Mouse (Mus musculus): ENCODE measurements around the gene Tshz3. TPM values are rescaled to one million over a fixed set of nuclear protein-coding genes. Genes with fewer than 3 reads are reported as not detected.

Tshz3 gene
- 1.0 and 2.8 TPM in 2 replicates for polyA plus RNA-seq (2012; rRNA removed)

DNA sequence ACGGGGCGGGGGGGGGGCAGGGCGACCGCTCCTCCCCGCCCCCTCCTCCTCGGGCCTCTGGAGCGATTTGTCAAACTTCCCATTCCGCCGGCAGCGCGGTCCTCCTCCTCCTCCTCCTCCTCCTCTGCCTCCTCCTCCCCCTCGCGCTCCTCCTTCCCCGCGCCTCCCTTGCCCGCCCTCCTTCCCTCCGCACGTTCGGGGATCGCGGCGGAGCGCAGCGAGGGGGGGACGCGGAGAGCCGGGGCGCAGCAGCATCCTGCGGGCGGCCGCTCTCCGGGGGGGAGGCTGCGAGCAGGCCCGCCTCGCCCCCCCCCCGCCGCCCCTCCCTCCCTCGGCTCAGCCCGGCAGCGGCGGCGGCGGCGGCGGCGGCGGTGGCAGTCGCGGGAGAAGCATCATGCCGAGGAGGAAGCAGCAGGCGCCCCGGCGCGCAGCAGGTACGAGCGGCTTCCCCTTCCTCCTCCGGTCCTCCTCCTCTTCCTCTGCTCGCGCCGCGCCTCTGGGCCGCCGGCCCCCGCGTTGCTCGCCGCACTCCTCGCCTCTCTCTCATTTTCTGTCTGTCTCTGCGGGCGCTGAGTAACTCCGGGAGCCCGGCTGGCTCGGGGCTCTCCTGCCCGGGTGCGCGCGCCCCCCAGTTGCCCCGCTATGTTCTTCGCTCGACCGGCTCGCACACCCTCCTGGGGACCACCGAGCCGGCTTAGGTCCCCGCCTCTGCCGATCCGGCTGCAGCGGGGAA is at the start of gene Tshz3:
TSS of gene Tshz3 (plus strand) at position 263 of the 733 bp plus-strand sequence.
- DNase-seq (ENCODE audit: low read depth, low spot score), result no peak
- 2% methylated on average over 69 of the region's 88 CpGs for WGBS

DNA sequence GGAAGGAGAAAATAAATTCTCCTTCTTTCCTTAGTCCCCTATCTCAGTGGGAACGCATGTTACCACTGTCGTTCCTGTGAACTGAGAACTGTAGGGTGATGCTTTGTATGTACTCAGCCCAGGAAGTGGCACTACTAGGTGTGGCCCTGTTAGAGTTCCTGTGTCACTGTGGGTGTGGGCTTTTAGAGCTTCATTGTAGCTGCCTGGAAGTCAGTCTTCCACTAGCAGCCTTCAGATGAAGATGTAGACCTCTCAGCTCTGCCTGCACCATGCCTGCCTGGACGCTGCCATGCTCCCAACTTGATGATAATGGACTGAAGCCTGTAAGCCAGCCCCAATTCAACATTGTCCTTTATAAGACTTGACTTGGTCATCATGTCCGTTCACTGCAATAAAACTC is 42.0 kb upstream of the Tshz3 start:
- no peak for DNase-seq (ENCODE audit: low read depth, low spot score)
- 78% methylated on average over 4 of the region's 4 CpGs for whole genome bisulfite sequencing

DNA sequence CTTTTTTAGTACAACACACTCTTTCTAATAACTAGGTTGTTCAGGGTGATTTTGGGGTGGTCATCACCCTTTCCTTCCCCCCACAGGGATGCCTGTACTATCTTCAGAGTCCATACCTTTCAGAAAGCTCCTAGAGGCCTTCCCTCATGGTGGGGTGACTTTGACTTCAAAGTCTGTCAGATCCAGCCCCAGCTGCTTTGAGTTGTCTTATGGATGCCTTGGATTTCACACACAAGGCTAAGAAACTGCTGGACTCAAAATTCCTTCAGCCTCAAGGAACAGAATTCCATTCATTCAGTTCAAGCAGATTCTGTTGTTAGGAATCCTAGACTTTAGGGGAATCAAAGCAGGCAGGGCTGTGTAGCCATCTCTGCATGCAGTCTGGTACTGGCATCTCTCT is 41.5 kb upstream of the Tshz3 start:
- no peak for DNase-seq (ENCODE audit: low read depth, low spot score)

DNA sequence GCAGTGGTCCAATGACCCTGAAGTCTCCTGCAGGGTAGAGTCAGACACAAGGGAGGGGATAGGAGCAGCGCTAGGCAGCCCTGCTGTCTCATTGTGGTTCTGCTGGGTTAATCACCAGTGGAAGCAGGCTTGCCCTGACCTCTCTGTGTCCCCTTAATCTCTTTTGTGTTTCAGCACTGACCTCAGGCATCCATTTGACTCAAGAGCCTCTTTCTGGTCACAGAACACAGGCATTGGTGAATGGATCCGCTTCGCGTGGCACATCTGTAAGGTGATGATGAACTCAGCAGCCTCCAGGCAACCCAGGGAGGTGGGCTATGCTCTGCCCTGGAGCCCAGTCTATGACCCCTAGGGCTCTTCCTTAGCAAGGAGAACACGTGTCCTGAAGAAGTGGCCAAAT is 39.6 kb upstream of the Tshz3 start:
- 79% methylated on average over 5 of the region's 5 CpGs for WGBS
- DNase-seq (ENCODE audit: low read depth, low spot score), result no peak

DNA sequence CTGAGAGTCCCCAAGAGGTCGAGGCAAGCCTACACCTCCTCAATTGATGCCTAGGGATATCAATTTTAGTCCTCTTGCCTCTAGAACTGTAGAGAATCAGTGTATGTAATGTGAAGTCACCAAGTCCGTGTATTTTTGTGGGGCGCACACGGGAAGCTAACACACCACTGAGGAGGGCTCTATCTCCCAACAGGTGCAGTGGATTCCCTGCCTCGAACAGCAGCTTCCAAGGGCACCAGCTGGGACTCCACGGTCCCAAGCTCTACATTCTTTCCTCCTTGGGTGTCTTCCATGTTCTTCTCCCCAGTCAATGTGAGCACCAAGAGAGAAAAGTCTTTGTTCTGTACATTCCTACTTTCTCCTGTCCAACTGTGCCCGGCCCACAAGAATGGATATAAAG is 38.7 kb upstream of the Tshz3 start:
- WGBS, result 77% methylated on average over 7 of the region's 7 CpGs
- DNase-seq (ENCODE audit: low read depth, low spot score), result no peak

DNA sequence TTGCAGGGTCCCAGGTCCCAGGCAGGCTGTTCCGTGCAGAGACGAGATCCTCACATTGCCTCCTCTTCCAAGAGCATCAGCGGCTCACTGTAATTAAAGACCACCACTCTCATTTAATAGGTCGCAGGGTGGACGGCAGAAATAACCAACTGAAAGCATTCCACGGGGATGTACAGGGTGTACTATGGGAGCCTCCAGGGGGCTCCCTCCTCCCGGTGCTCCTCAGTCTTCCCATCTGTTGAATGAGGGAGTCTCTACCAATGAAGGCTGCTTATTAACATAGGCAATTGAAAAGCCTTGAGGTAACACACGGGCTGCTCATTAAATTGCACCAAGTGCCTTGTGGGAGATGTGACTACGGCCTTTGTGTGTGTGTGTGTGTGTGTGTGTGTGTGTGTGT is 37.3 kb upstream of the Tshz3 start:
- WGBS, result 63% methylated on average over 9 of the region's 9 CpGs
- no peak for DNase-seq (ENCODE audit: low read depth, low spot score)

DNA sequence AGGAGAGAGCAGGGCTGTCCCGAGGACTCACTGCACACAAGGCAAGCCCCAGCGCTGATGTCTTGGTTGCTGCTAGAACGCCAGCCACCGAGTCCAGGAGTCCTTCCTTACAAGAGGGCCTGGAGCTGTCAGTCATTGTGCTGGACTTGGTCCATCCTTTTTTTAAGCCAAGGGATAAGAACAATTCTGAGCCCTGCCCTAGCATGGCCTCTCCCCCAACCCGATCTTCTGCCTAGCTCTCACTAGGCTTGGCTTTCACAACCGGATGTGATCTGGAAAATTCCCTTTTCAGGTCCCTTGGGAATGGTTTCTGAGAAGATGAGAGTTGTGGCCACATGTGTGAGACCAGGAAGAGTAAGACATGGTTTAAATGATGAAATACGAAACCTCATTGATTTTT is 34.5 kb upstream of the Tshz3 start:
- DNase-seq (ENCODE audit: low read depth, low spot score), result no peak
- WGBS, result 83% methylated on average over 7 of the region's 7 CpGs

DNA sequence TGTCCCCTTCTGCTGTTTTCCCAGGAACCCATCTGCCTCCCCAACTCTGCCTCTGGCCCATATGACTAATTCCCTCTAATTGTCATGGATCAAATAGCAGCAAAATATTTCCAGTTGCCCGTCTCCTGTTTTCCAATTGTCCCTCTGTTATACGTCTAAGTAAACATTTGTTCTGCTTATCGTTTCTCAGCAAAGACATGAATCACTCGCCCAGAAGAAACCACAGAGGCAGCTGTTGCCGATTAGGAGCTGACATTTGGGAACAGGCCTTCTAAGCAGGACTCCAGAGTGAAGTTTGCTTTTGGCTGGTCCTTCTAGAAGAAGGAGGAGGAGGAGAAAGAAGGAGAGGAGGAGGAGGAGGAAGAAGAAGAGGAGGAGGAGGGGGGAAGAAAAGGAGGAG is 30.2 kb upstream of the Tshz3 start:
- no peak for DNase-seq (ENCODE audit: low read depth, low spot score)
- WGBS, result 13% methylated on average over 5 of the region's 5 CpGs

DNA sequence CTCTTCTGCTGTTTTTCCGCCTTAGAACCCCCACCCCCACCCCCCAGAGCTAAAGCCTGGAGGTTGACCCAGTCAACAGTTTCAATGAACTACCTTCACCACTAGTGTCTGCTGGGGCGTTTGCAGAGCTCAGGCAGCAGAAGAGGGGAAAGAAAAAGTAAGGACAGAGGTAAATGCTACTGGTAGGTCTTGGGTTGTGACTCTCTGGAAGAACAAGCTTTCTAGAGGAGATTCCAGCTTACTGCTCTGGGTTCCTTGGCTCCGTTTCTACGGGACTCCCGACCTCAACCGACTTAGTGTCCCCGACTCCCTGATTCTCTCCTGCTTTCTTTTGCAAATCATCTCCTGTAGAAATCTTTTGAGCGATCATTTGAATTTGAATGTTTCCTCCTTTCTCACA is 19.9 kb upstream of the Tshz3 start:
- DNase-seq (ENCODE audit: low read depth, low spot score), result no peak
- 40% methylated on average over 8 of the region's 8 CpGs for WGBS

DNA sequence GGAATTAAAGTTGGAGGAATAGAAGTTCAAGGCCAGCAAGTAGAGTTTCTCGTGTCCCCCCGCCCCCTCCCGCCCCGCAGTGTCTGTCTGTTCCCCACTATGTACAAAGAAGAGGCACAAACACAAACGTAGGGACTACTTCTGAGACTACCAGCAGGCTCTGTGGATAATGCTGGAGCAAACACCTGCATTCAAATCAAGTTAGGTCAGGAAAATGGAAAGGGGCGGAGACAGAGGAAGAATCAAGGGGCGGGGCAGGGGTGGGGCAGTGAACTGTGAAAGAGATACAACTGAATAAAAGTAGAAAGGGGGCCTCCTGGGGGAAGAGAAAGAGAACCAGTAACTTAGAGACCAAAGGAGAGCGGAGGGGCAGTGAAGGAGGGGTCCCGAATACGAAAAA is 19.4 kb upstream of the Tshz3 start:
- WGBS, result 24% methylated on average over 10 of the region's 10 CpGs
- no peak for DNase-seq (ENCODE audit: low read depth, low spot score)

DNA sequence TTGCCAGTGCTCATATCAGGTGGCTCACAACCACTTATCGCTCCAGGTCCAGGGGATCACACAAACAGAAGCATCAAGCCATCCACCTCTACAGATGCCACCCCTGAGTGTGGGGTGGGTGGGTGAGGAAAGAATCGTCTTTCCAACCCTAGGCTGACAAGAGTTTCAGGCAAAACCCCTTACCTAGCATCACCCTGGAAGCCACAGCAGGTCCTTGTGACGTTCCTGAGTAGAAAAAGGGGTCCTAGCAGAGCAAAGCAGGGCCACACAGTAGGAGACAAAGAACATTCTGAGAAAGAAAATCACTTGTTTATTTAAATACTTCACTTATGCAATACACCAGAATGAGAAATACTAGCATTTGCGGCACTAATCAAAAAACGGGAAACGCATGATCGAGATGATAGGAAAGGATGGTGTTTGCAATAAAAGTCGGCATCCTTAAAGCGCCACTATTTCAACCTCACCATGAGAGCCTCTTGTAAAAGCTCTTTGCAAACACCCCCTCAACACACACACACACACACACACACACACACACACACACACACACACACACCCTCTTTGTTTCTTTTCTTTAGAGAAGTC is 18.8 kb upstream of the Tshz3 start:
- WGBS, result 16% methylated on average over 9 of the region's 9 CpGs

DNA sequence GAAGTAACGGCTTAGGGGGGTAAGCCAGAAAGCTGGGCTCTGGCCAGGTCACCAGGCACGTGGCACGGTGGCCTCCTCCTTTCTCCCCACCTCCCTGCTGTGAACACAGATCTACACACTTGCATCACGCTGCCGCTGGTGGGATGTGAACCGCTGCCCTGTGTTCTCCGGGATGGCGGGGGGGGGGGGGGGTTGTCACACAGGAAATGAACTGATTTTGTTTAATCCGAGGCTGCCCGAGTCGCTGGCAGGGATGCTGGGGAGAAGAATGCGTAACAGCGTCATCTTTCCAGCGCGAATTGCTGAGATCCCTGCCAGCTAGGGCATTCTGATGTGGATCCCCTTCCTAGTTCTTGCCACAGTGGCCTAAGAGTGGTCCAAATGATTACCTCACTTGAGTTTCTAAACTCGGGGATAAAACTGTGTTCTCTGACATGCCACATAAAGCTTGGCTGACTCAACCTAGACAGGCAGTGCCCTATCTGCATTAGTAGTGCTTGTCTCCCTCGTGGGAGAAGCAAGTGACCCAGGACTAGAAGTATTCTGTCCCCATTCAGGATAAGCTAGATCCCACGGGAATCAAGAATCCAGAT is 18.0 kb upstream of the Tshz3 start:
- DNase-seq (ENCODE audit: low read depth, low spot score), result no peak
- WGBS, result 2% methylated on average over 18 of the region's 18 CpGs

More for the DNA sequence above, 18.8 kb upstream of the Tshz3 start:
- no peak for DNase-seq (ENCODE audit: low read depth, low spot score)

DNA sequence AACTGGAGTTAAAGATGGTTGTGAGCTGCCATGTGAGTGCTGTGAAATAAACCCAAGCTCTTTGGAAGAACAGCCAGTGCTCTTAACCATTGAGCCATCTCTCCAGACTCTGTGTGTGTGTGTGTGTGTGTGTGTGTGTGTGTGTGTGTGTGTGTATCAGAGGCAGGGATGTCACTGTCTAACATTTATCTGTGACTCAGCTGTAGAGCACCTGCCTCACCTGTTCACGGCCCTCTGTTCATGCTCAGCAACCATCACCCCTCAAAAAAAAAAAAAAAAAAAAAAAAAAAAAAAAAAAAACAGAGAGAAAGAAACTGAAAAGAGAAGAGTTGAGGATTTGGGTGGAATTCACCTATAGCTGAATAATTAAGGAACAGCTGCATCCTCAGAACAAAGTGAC is 10.4 kb upstream of the Tshz3 start:
- 67% methylated on average over 1 of the region's 1 CpGs for WGBS
- no peak for DNase-seq (ENCODE audit: low read depth, low spot score)

DNA sequence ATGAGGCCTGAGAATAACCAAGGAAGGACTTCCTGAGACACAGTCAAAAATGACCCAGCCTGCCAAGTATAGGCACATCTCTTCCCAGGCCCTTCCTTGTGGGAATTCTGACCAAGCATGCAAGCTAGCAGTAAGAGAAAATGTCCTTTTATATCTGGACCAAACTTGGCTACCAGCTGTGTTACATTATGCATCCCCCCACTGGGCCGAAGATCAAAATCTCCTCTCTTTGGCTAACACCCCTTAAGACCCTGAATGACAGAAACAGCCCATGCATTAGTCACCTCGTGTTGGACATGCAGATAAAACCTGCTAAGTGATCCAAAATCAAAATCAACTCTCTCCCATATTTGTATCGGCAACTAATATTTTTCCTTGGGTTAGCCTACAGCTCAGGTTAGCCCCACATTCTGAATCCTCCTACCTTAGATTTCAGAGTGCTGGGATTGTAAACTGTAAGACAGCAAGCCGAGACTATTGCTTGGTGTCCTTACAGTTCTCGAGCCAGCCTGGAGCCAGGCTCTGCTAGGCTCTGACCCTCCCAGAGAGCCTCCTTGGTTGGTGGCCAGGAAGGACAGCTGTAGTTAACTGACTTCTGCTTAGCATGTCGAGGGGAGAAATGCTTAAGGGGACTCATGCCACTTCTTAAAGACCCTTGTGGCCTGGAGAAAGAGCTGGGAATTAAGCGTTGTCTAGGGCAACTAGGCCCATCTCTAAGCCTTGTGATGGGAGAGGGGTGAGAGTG is 8.7 kb upstream of the Tshz3 start:
- 53% methylated on average over 7 of the region's 7 CpGs for WGBS
- DNase-seq (ENCODE audit: low read depth, low spot score), result no peak

DNA sequence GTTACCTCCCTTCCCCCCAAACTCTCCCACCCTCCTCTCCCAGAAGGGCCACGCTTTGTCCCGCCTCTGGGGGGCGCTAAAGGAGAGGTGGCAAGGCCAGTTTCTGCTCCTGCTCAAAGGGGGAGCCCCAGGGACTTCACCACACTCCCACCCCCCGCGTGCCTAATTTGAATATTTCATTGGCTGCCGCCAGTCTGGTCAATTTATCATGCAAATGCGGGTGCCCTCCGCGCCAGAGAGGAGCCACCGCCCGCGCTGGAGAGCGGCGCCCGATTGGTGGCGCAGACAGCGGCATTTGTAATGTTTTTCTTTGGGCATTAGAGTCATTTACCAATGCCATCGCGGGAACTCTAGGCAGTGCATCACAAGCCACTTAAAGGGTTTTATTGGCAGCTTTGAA is 7.4 kb upstream of the Tshz3 start:
- no peak for DNase-seq (ENCODE audit: low read depth, low spot score)
- WGBS, result 13% methylated on average over 19 of the region's 19 CpGs

DNA sequence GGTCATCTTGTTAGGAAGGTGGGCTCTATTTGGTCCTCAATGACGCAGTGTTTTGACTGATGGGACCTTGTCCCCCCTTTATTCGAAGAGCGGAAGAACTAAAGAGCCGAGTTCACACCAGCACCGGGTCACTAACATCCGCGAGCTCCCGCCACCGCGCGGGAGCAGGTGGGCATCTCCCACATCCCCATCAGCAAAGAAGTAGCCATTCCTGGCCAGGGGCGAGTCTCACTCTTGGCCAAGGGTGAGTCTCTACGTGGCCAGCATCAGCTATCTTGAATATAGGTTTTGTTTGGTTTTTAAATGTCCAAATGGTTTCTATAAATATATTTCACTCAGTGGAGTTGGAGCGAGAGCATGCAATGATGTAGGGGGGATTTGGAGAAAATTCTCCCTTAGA is 6.3 kb upstream of the Tshz3 start:
- 10% methylated on average over 14 of the region's 14 CpGs for WGBS
- no peak for DNase-seq (ENCODE audit: low read depth, low spot score)

DNA sequence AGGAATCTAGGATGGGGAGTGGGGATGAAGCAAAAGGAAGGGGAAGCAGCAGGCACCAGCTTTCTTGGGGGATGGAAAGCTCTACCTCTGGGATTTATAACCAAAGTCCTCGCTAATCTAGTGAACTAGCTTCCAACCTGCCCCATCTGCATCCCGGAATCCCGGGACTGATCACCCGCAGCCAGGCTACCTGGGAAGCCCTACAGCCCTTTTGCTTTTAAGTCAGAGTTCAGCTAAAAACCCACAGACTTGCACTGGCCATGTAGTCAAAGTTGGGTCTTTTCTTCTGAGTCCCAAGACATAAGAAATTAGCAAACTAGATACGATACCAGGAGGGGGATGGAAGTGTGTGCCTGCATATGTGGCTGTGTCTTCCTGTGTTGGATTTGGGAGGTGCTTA is 5.5 kb upstream of the Tshz3 start:
- no peak for DNase-seq (ENCODE audit: low read depth, low spot score)
- WGBS, result 18% methylated on average over 5 of the region's 5 CpGs

DNA sequence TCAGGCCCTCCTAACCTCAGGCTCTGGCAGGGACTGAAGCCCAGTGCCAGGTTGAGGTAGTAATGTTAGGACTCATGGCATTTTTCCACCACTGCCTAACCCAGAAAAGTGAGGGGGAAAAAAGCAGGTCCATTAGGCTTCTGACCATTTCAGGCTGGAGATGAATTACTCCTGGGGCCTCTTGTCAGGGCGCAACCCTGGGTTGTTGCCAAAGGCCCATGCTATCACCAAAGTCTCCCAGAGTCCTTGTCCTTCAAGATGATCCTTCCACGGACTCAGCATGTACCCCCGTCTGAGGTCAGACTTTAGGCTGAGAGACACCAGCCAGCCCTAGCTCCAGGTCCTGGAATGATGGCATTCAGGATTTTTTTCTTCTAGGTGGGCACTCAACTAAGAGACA is 4.8 kb upstream of the Tshz3 start:
- 31% methylated on average over 3 of the region's 3 CpGs for WGBS
- no peak for DNase-seq (ENCODE audit: low read depth, low spot score)

DNA sequence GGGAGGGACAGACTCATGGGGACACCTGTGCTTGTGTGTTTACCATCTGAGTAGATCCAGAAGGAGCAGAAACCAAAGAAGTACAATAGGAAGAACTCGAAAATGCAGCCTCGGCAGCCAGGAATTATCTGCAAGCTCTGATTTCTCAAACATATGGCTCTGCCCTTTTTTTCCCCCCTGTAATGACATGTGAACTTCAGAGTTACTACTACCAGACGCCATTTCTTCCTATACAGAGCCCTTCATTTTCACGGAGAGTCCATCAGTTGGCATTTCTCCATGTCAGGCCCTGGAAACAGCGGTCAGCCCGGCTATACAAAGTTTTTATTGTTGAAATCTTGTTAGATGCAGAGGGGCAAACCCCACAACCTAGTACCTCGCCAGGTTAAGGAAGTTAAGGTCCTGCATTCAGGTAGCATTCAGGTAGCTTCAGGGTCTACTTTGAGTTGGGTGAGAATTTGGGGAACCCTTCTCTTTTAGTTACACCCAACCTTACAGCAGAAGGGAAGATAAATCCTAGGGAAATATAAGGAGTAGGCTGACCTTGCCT is 3.2 kb upstream of the Tshz3 start:
- no peak for DNase-seq (ENCODE audit: low read depth, low spot score)
- WGBS, result 31% methylated on average over 7 of the region's 7 CpGs

DNA sequence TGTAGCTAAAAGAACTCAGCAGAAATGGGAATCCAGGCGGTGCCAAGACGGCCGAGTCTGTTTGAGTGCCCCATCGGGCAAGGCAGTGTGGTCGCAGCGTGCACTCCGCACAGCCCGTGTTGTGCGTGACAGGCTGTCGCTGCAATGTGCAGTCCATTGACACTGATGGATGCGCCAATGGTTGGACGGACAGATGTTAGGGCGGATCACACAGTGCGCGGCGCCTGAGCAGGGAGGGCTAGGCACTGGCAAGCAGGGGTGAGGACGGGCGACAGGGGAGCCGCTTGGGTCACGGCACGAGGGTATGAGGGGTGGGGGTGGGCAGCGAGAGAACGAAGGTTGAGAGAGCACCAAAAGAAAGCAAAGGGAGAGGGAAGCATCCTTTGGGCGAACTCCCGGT is 2.6 kb upstream of the Tshz3 start:
- 12% methylated on average over 25 of the region's 25 CpGs for WGBS
- DNase-seq (ENCODE audit: low read depth, low spot score), result no peak

Measured in large intestine, adult 2 months (tissue).